Mouse (Mus musculus) erythroid progenitor cell, adult 5-6 weeks (primary cell): ENCODE data around the gene Kit. TPM values are rescaled to one million over a fixed set of nuclear protein-coding genes. Genes with fewer than 3 reads are reported as not detected.

ENCODE experiments used
- ATAC-seq: replicated peaks from 2 replicates; pipeline ENCODE4 v1.8.0; 2016; ENCODE audit warnings: moderate number of reproducible peaks, mild to moderate bottlenecking, moderate TSS enrichment, inconsistent platforms; ENCODE audit not compliant: poor library complexity, low FRiP score, severe bottlenecking
- total RNA-seq, 2 experiments: library from RNA; stranded (forward) in 1 of 2; stranded (reverse) in 1 of 2; fragments of 150-400 nt in 1 of 2; fragments of 186-747, 209-891 nt in 1 of 2; gene quantifications; 2 replicates each; pipeline versions ENCODE4 v1.2.3 to v1.2.4; 2015 to 2017; ENCODE audit warnings: low replicate concordance in 2 of 2

Gene Kit
- total RNA-seq, 2 experiments from 2014 or later: 3.2 to 26.8 TPM

GRCm38 (mm10) chr5:75626284-75626683 lies 51.6 kb downstream of the Kit start:
- no peak for ATAC-seq

- no peak for ATAC-seq
These were observed 52.0 kb downstream of the Kit start for GRCm38 (mm10) chr5:75626703-75627102.

DNA sequence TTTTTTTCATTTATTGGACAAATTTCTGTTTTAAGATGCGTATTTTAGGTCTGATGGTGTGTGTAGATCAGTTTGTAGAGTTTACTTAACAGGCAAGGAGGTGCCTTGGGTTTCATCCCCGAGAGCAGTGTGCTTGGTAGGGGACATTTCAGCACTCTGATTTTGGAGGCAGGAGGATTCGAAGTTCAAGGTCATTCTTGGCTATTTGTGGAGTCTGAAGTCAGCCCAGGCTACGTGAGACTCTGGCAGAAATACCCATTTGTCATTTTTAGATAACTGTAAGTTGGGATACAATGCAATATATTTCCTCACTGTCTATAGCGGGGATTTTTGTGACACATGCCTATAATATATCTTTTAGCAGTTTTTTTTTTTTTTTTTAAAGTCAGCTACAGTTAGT lies 57.5 kb downstream of the Kit start:
- no peak for ATAC-seq

GRCm38 (mm10) chr5:75632846-75633640 lies 58.3 kb downstream of the Kit start:
- ATAC-seq: no peak

DNA sequence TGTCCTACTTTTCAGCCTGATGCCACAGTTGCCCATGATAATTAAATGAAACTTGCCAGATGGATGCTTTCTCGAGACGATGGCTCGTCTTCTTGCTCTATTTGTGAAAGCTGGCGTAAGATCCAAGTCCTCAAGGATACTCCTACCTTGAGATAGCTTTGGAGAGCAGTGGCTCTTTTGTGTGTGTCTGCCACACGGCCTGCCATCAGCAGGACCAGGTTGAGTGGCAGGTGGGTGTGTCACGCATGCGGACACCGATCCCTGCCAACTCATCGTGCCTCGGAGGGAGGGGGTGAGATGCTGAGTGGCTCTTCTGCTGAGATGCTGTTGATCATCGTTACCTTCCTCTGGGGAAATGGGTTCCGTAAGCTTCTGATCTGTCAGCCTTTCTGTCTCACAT lies 60.7 kb downstream of the Kit start:
- no peak for ATAC-seq

DNA sequence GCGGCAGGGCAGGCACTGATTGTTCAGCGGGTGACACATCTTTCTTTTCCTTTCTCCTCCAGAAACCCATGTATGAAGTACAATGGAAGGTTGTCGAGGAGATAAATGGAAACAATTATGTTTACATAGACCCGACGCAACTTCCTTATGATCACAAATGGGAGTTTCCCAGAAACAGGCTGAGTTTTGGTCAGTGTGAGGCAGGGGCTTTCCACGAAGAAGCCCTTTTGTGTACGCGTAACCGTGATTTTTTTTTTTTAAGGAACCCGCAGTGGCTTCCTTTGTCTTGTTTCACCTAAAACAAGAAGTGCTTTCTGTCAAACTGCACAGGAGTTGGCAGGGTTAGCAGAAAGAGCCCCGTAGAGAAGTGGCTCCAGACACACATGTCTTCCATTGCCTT lies 65.9 kb downstream of the Kit start:
- no peak for ATAC-seq

DNA sequence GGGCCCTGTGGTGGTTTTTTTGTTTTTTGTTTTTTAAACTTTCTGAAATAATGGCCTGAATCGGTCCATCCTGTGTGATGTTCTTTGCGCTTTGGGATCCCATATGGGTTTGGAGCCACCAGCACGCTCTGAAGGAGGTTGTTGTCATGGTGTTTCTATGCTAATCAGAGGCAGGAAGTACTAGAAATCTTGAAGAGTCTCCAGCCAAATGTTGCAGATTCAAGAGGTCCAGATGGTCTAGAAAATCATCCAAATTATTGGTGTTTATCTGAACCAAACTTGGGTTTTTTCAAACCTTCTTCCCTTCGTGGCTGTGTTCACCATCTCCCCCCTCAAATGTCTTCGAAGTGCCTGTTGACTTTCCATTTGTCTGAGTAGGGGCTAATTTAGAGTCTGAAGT lies 72.3 kb downstream of the Kit start:
- ATAC-seq: no peak

GRCm38 (mm10) chr5:75650566-75650965 lies 75.8 kb downstream of the Kit start:
- no peak for ATAC-seq

DNA sequence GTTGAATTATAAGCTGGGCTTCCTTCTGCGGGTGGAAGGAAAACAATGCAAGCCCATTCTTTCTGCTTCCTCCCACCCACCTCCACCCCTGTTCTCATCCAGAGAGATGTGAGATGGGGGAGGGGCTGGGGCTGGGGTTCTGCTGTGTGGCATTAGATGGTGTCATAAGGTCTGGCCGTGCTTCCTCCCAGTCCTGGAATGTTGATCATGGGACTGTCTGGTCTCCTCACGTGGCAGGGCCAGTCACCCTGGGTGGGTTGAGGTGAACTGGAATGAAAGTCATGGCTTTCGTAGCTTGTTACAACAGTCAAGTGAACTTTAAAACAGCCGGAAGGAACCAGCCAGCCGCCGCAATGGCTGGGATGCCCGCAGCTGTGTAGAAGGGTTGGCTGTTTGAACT lies 78.7 kb downstream of the Kit start:
- ATAC-seq: no peak

DNA sequence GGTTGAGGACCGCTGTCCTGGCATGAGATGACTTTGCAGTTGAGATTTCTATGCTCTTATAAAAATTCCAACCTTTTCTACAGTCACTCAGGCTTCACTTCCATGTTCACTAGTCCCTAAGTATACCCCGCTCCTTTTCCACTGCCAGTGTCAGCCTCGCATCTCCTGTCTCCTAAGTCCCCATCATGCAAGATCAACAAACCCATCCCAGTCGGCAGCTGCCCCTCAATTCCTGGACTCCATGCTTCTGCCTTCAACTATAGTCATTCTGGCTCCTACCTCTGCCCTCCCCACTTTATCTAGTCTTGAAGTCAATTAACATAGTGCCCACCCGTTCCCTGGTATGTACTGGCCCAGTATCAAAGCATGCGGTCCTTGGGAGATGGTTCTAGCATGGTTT lies 83.9 kb downstream of the Kit start:
- ATAC-seq: no peak

- no peak for ATAC-seq
These were observed 85.6 kb downstream of the Kit start for GRCm38 (mm10) chr5:75660342-75660741.

DNA sequence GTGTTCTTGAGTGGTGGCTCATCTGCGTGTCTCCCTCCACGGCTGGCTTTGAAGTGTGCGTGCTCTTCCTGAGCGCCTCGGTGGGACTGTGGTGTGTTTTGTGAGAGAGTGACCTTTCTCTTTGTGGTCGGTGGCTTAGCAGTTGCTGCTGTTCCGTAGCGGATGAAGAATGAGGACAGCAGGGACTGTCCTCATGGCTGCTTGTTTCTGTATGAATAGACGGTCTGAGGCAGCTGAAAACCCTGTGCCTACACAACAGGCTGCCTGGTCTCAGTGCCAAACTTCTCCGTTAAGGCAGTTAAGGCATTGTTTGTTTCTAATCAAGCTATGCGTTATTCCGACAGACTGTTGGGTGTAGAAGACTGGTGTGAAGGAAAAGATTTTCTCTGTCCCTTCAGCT lies 87.8 kb downstream of the Kit start:
- ATAC-seq: no peak

DNA sequence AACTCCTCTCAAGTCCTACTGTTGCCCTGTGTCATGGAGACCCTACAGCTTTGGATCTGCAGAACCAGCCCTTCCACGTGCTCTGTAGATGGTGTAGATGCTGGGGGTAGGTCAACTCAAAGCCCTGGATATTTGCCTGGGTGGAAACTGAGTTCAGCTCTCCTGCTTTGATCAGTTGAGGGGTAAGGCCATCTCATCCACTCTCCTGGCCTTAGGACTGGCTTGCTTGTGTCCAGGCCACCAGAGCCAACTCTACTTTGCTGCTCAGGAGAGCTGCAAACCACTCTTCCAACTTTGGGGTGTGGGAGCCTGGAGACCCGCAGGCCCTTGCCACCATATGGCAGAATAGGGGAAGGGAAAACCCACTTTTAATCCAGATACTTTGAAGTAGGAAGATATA lies 89.1 kb downstream of the Kit start:
- no peak for ATAC-seq

DNA sequence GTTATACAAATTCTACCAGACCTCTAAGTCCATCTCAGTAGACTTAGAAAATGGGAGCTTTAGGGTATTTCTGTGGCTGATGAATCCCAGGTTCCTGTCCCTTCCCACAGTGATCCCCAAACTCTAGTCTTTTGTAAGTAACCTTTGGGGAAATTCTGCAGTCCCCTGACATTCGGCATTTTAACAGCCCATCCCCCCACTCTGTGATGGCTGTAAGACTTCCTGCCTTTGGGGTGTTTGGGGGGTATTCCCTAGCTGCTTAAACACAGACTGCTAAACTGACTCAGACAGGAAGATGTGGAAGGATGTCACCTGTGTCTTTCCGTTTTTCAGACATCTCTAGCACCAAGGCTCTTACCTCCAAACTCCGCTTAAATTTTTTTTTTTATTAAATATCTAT lies 92.4 kb downstream of the Kit start:
- no peak for ATAC-seq

GRCm38 (mm10) chr5:75671136-75671788 lies 96.5 kb downstream of the Kit start:
- no peak for ATAC-seq

GRCm38 (mm10) chr5:75676024-75676423 lies 101.3 kb downstream of the Kit start:
- ATAC-seq: no peak

DNA sequence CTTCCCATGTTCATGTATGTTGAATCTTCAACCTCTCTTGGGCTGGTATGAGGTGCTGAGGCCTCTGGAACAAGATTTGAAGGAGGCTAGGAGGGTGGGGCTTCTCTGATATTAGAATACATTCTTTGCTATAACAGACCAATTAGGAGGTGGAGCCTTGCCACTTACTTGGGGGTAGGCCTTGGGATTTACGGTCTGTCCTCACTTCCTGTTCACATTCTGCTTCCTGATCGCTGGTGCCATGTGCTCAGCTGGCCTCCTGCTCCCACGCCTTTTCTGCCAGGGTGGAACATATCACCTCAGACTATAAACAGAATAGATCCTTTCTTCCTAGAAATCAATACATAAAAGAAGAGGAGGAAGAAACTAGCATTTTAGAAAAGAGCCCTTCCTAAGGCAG lies 105.2 kb downstream of the Kit start:
- no peak for ATAC-seq

DNA sequence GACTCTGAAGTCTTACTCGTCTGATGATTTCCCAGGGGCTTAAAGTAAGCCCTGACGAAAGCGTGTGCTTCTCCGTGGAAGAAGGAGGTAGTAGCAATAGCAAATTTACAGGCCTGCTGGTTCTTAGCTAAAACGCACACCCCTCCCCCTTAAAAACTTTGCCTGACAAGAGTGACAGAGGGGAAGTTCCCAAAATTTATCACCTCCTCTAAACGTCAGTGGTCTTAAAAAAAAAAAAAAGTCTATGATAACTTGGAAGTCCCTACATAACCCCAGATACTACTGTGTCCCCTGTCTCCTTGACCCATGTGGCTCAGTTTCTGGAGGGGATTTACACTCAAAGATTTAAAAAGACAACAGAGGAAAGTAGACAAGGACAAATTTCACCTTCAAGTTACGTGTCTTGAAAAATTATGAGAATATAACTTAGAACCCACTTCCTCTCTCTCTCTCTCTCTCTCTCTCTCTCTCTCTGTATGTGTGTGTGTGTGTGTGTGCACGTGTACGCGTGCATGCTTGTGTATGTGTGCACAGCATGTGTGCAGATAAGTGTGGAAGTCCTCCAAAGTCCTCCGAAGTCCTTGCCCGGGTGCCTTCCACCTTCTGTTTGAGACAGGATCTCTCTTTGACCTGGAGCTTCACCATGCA lies 120.6 kb downstream of the Kit start:
- no peak for ATAC-seq

DNA sequence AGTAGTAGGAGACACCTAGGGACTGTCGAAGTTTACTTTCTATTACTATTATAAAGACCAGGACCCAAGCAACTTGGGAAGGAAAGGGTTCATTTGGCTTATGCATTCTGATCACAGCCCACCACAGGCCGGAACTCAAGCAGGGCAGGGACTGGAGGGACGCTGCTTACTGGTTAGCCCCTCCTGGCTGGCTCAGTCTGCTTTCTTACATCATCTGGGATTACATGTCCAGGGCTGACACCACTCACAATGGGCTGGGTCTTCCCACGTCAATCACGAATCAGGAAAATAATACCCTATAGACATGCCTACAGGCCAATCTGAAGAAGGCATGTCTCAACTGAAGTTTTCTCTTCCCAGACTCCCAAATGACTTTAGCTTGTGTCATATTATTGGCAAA lies 122.2 kb downstream of the Kit start:
- no peak for ATAC-seq

DNA sequence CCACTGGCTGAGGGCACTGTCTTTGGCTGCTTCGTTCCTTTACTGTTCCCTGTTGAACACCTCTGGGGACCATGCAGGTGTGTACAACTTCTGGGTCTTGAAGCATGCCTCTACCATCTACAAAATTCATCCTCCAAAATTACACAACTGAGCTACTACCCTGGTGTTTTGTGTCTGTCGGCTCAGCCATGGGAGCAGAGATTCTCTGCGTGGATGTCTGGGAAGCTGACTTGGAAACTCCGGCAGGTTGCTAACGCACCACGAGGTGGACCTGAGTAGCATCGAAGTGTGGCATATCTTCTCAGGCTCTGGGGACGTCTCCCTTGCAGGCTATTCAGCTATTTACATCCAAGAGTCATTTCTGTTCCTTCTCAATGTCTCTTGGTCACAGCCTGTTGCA lies 123.8 kb downstream of the Kit start:
- ATAC-seq: no peak

DNA sequence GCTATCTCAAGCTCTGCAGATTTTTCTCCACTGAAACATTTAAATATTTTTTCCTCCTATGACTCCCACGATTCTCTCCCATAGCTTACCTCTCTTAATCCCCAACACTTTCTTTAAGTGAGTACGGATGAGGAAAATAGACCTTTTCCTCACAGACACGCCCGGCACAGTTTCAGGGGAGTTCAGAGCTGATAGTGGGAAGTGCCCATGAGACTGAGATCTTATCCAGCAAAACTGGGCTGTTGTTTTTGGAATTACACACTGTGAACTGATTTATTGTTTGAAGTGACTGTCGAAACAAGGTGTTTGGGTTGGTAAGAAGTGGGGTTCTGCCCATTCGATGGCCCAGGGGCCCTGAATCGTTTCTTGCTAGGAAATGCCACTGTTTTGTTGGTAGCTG lies 124.4 kb downstream of the Kit start:
- no peak for ATAC-seq
